Mouse (Mus musculus): ENCODE measurements around the gene Trpm5.

GRCm38 (mm10) chr7:143052626-143053007, 41.8 kb downstream of the Trpm5 start, which contains the start of gene Cd81:
- TF ChIP-seq MAFK (IDR thresholded peaks at IDR 0.05; ENCODE audit: insufficient read depth, low read depth, low read length) (no peak), ZNF384 (IDR thresholded peaks at IDR 0.05; ENCODE audit: low read depth, low read length) (no peak)

Measured in ES-E14 (cell line).